Mouse (Mus musculus) ES-E14 (cell line): ENCODE data around the gene Dock2. TPM values are rescaled to one million over a fixed set of nuclear protein-coding genes. Genes with fewer than 3 reads are reported as not detected.

ENCODE experiments used
- DNase-seq: peaks from one replicate; pipeline ENCODE4 v3.0.0-alpha.2; 2013; ENCODE audit warnings: low read depth, low spot score
- H3K27ac ChIP-seq: 2 replicates; pipeline ENCODE4 v1.5.1; 2012; ENCODE audit warnings: low read depth, mild to moderate bottlenecking, low read length, moderate library complexity, mixed read lengths; ENCODE audit not compliant: poor library complexity, insufficient read depth, severe bottlenecking
- H3K36me3 ChIP-seq: 2 replicates; pipeline ENCODE4 v1.6.1; 2012; ENCODE audit warnings: mild to moderate bottlenecking, low read length, moderate library complexity, mixed read lengths; ENCODE audit not compliant: control insufficient read depth, poor library complexity, insufficient read depth, severe bottlenecking
- H3K4me1 ChIP-seq, 2 experiments: fragments of 150-350 bp in 1 of 2; sonication (generic) in 1 of 2; 2 replicates each; pipeline ENCODE4 v1.6.1; 2012; ENCODE audit warnings: low read length in 2 of 2, mild to moderate bottlenecking in 1 of 2, mixed read lengths in 1 of 2; ENCODE audit not compliant: control insufficient read depth in 2 of 2, insufficient read depth in 2 of 2, poor library complexity in 1 of 2
- H3K4me3 ChIP-seq, 2 experiments: fragments of 150-350 bp in 1 of 2; sonication (generic) in 1 of 2; 2 replicates each; pipeline ENCODE4 v1.5.1; 2012; ENCODE audit warnings: low read length in 2 of 2, low read depth in 1 of 2, mild to moderate bottlenecking in 1 of 2, mixed read lengths in 1 of 2; ENCODE audit not compliant: insufficient read depth in 1 of 2, poor library complexity in 1 of 2, severe bottlenecking in 1 of 2
- H3K9ac ChIP-seq: 2 replicates; pipeline ENCODE4 v1.6.1; 2012; ENCODE audit warnings: low read depth, mild to moderate bottlenecking, low read length, mixed read lengths; ENCODE audit not compliant: poor library complexity, insufficient read depth, severe bottlenecking
- H3K9me3 ChIP-seq: fragments of 150-350 bp; sonication (generic); 2 replicates; pipeline ENCODE4 v1.6.1; 2012; ENCODE audit warnings: low read depth, mild to moderate bottlenecking, low read length; ENCODE audit not compliant: control insufficient read depth, insufficient read depth
- CHD2 ChIP-seq: IDR thresholded peaks from 2 replicates; pipeline ENCODE4 v1.6.1; 2014; ENCODE audit warnings: mild to moderate bottlenecking, low read depth, low read length, inconsistent platforms
- HCFC1 ChIP-seq: IDR thresholded peaks from 2 replicates; pipeline ENCODE4 v1.6.1; 2012; ENCODE audit warnings: low read length, inconsistent platforms, borderline replicate concordance; ENCODE audit not compliant: insufficient read depth
- MAFK ChIP-seq: IDR thresholded peaks from 2 replicates; pipeline ENCODE4 v1.6.1; 2014; ENCODE audit warnings: mild to moderate bottlenecking, low read depth, low read length, inconsistent platforms; ENCODE audit not compliant: insufficient read depth
- ZC3H11A ChIP-seq: IDR thresholded peaks from 2 replicates; pipeline ENCODE4 v1.6.1; 2012; ENCODE audit warnings: low read depth, mild to moderate bottlenecking, inconsistent platforms, low read length, borderline replicate concordance
- ZNF384 ChIP-seq: IDR thresholded peaks from 2 replicates; pipeline ENCODE4 v1.6.1; 2012; ENCODE audit warnings: low read depth, low read length, inconsistent platforms
- in situ Hi-C, 2 experiments: fragments of 600-800 bp; cut with MboI; formaldehyde crosslinking; loops; one replicate each; pipeline ENCODE4 v1.15.1; 2025; ENCODE audit warnings: low sequenced_read_pairs in 2 of 2, inconsistent platforms in 1 of 2; ENCODE audit not compliant: unreplicated experiment in 2 of 2
- total RNA-seq: library from RNA; depleted of rRNA; stranded (reverse); fragments of 300-350 nt; gene quantifications from 2 replicates; pipeline ENCODE4 v1.2.3, GENCODE M21; 2012

The Dock2 gene
- total RNA-seq, 1 experiment = 1.7 TPM

- no peak overlapping the region for H3K27ac ChIP-seq
- no peak for DNase-seq
- no peaks in the 10 kb centered on the region for H3K36me3 ChIP-seq
- in situ Hi-C loops = no loop called here
- H3K9me3 ChIP-seq = no peaks in the 10 kb centered on the region
- H3K9ac ChIP-seq = no peak overlapping the region
- H3K4me3 ChIP-seq = no peak overlapping the region
- H3K4me1 ChIP-seq = peaks cover 0 to 1% of the 10 kb centered on the region in 2 experiments; a peak in 1 of 4 replicates
- TF ChIP-seq HCFC1 (no peak), CHD2 (no peak), MAFK (no peak), ZC3H11A (no peak), ZNF384 (no peak)
These were observed 313.9 kb downstream of the Dock2 start for GRCm38 (mm10) chr11:34469792-34470191.

GRCm38 (mm10) chr11:34468571-34468970 lies 315.1 kb downstream of the Dock2 start:
- no peaks in the 10 kb centered on the region for H3K9me3 ChIP-seq
- no peak overlapping the region for H3K4me3 ChIP-seq
- H3K36me3 ChIP-seq = no peaks in the 10 kb centered on the region
- no peak overlapping the region for H3K9ac ChIP-seq
- no peak for DNase-seq
- in situ Hi-C loops = no loop called here
- no peak for TF ChIP-seq CHD2
- H3K27ac ChIP-seq = no peak overlapping the region
- peaks cover 0 to 1% of the 10 kb centered on the region in 2 experiments; a peak in 1 of 4 replicates for H3K4me1 ChIP-seq

GRCm38 (mm10) chr11:34467056-34467455 lies 316.6 kb downstream of the Dock2 start:
- Histone ChIP-seq H3K9me3 (no peaks in the 10 kb centered on the region), H3K4me3 (no peak overlapping the region), H3K9ac (no peak overlapping the region), H3K27ac (no peak overlapping the region), H3K36me3 (no peaks in the 10 kb centered on the region), H3K4me1 (peaks cover 0 to 1% of the 10 kb centered on the region in 2 experiments; a peak in 1 of 4 replicates)
- TF ChIP-seq HCFC1 = no peak
- no peak for TF ChIP-seq CHD2
- in situ Hi-C loops = no loop called here
- no peak for DNase-seq

- H3K9me3 ChIP-seq = no peaks in the 10 kb centered on the region
- no peaks in the 10 kb centered on the region for H3K36me3 ChIP-seq
- DNase-seq = no peak
- no peak for TF ChIP-seq CHD2
- no peak for TF ChIP-seq MAFK
- no peak for TF ChIP-seq ZC3H11A
- TF ChIP-seq HCFC1 = no peak
- TF ChIP-seq ZNF384 = no peak
- in situ Hi-C loops = no loop called here
- no peak overlapping the region for H3K4me3 ChIP-seq
- H3K4me1 ChIP-seq = no peaks in the 10 kb centered on the region
- H3K9ac ChIP-seq = no peak overlapping the region
- no peak overlapping the region for H3K27ac ChIP-seq
These were observed 333.7 kb downstream of the Dock2 start for GRCm38 (mm10) chr11:34449944-34450343.

GRCm38 (mm10) chr11:34447891-34448290 lies 335.8 kb downstream of the Dock2 start:
- no peaks in the 10 kb centered on the region for H3K36me3 ChIP-seq
- in situ Hi-C loops = no loop called here
- peak; percentile 62 for DNase-seq
- TF ChIP-seq MAFK = no peak
- H3K4me1 ChIP-seq = no peaks in the 10 kb centered on the region
- H3K27ac ChIP-seq = no peak overlapping the region
- H3K4me3 ChIP-seq = no peak overlapping the region
- H3K9ac ChIP-seq = no peak overlapping the region
- H3K9me3 ChIP-seq = no peaks in the 10 kb centered on the region
